Mouse (Mus musculus): ENCODE measurements around the gene Parp3.

DNA sequence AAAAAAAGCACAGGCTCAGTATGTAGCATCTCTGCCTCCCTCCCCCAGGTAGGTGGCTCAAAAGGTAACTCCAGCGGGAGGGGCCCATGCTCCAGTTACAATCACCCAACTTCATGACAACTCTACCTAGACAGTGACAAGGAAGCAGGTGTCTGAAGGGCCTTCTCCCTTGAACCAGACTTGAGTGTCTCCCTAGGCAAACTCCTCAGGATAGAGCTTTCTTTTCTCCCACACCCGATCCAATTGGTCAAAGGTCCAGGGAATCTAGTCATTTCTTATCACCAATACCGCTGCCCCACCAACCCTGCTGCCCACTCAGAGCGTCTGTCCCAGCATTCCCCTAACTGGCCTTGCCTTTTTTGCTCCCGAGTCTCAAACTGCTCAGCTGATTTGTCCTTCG, 10.0 kb downstream of the Parp3 start:
- no peak for TF ChIP-seq CEBPB (IDR thresholded peaks at IDR 0.05; ENCODE audit: low read depth)
- TF ChIP-seq CTCF (IDR thresholded peaks at IDR 0.05; ENCODE audit: control insufficient read depth, insufficient read depth, insufficient read length) = no peak
- TF ChIP-seq MYOG (IDR thresholded peaks at IDR 0.05; ENCODE audit: control insufficient read depth, extremely low read depth, insufficient read length) = no peak
- no peak for TF ChIP-seq FOSL1 (IDR thresholded peaks at IDR 0.05; ENCODE audit: insufficient read depth, low read length, poor library complexity, severe bottlenecking)
- no peak for TF ChIP-seq USF1 (IDR thresholded peaks at IDR 0.05; ENCODE audit: low read depth)
- TF ChIP-seq MAX (IDR thresholded peaks at IDR 0.05) = no peak
- no peak for TF ChIP-seq MYOD1 (IDR thresholded peaks at IDR 0.05; ENCODE audit: control insufficient read depth, insufficient read length, low read depth)
